Mouse (Mus musculus): ENCODE results near the gene Mgst1. TPM values are rescaled to one million over a fixed set of nuclear protein-coding genes. Genes with fewer than 3 reads are reported as not detected.

The Mgst1 gene
- polyA plus RNA-seq, 1 experiment: 101 TPM

DNA sequence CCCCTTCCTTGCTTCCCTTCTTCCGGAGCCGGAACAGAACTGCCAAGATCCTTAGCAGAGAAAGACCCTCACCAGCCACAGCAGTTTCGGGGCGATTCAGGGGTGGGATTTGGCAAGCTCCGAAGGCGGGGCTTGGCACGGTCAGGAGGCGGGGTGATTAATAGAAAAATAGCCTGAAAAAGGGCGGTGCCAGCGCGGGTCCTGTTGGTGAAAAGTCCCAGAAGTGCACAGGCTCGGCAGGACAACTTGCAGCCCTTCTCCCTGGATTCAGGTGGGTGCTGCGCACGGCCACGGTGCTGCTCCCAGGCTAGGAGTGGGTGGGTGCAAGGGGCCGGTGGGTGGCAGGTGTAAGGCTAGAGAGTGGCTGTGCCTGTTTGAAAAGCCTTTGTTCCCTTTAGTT lies 220 bp downstream of the Mgst1 start:
- TF ChIP-seq POLR2A (IDR thresholded peaks at IDR 0.05; ENCODE audit: low read depth, low read length) (peak; percentile 72), CTCF (IDR thresholded peaks at IDR 0.05; ENCODE audit: borderline replicate concordance, insufficient read depth, low read length) (no peak)
- H3K27ac ChIP-seq (ENCODE audit: insufficient read depth, low read length): 0 out of 2 replicates have a peak overlapping the region, but pooled peaks have one; percentile 91
- no peaks in the 10 kb centered on the region; the same call in none of the 2 replicates for H3K4me1 ChIP-seq (ENCODE audit: control insufficient read depth, insufficient read depth, low read length)
- H3K4me3 ChIP-seq (ENCODE audit: insufficient read depth, low read length): peak overlapping the region; percentile 62

DNA sequence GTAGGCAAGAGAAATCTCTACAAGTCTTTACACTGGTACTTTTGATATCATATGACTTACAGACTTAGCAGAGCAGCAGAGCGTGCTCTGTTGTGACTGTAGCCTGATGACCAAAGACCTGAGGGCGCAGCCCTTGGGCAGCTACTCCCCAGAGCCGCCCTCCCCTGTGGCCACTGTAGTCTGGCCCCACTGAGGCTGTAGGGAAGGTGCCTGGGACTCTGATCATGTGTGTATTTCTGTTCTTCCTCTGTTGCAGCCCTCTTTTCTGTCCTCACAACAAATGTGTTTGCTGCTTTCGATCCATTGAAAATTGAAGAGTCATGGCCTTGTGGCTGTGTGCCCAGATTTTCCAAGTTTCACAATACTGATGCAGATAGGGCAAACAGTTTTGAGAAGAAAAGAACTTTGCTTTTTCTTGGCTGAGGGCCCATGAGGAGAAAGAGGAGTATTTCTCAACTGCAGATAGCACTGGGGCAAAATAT lies 1.0 kb downstream of the Mgst1 start:
- TF ChIP-seq POLR2A (IDR thresholded peaks at IDR 0.05; ENCODE audit: low read depth, low read length) (0 out of 2 replicates have a peak, but pooled peaks have one; percentile 29), CTCF (IDR thresholded peaks at IDR 0.05; ENCODE audit: borderline replicate concordance, insufficient read depth, low read length) (no peak)
- H3K4me3 ChIP-seq (ENCODE audit: insufficient read depth, low read length): peak overlapping the region; percentile 62
- H3K4me1 ChIP-seq (ENCODE audit: control insufficient read depth, insufficient read depth, low read length): no peaks in the 10 kb centered on the region; the same call in none of the 2 replicates
- peak overlapping the region; percentile 91 for H3K27ac ChIP-seq (ENCODE audit: insufficient read depth, low read length)

DNA sequence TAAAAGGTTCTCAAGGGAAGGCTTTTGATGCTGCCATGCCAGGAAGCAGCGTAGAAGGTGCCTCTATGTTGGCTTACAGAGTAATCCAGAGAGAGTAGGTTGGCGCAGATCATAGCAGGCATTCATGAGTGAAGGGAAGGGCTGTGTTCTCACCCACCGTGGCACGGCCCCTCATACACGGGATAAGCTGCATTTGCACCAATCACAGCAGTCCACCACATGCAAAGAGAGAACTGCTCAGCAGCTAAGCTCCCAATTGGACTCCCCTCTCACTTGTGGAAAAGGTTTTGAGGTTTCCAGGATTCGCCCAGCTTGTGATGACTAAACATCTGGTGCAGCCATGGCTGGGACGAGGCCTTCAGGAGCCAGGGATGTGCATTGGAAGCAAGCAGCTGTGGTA lies 2.5 kb downstream of the Mgst1 start:
- Histone ChIP-seq H3K4me1 (ENCODE audit: control insufficient read depth, insufficient read depth, low read length) (no peaks in the 10 kb centered on the region; the same call in none of the 2 replicates), H3K4me3 (ENCODE audit: insufficient read depth, low read length) (no peak overlapping the region), H3K27ac (ENCODE audit: insufficient read depth, low read length) (no peak overlapping the region)
- TF ChIP-seq POLR2A (IDR thresholded peaks at IDR 0.05; ENCODE audit: low read depth, low read length) (no peak), CTCF (IDR thresholded peaks at IDR 0.05; ENCODE audit: borderline replicate concordance, insufficient read depth, low read length) (no peak)

DNA sequence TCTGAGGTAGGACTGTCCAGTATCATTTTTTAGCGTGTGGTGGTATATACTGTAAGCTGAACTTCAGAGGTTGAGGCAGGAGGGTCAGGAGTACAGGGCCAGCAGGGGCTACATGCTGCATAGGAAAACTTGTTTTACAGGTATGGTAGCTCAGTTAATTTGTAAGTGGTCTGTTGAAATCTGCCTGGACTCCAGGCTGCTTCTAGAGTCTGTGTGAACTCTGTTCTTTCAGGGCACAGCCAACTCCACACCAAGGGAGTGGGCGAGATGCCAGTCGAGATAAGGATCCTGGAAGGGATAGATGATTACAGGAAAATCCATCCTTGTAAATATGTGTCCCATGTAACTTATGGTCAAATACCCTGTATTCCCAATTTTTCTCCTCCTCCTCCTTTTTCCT lies 3.3 kb downstream of the Mgst1 start:
- Histone ChIP-seq H3K4me3 (ENCODE audit: insufficient read depth, low read length) (no peak overlapping the region), H3K4me1 (ENCODE audit: control insufficient read depth, insufficient read depth, low read length) (no peaks in the 10 kb centered on the region; the same call in none of the 2 replicates), H3K27ac (ENCODE audit: insufficient read depth, low read length) (no peak overlapping the region)
- TF ChIP-seq POLR2A (IDR thresholded peaks at IDR 0.05; ENCODE audit: low read depth, low read length) (no peak), CTCF (IDR thresholded peaks at IDR 0.05; ENCODE audit: borderline replicate concordance, insufficient read depth, low read length) (no peak)

DNA sequence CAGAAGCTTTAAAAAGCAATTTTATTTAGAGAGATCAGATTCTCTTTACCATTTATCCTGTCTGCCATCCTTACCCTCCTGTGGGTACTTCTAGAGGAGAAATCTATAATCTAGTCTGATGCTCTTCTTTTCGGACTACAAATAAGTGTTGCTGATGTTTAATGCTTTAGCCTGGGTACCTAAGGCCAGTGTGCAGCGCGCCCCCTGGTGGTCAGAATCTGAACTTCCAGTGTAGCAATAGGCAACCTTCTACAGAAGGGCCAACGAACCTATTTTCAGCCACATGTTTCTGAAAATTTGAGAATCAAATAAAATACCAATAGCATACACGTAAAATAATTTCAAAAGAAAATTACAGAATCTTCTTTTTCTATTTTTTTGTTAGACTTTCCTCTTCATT lies 13.0 kb downstream of the Mgst1 start:
- no peak overlapping the region for H3K27ac ChIP-seq (ENCODE audit: insufficient read depth, low read length)
- no peaks in the 10 kb centered on the region for H3K4me1 ChIP-seq (ENCODE audit: control insufficient read depth, insufficient read depth, low read length)
- no peak overlapping the region for H3K4me3 ChIP-seq (ENCODE audit: insufficient read depth, low read length)
- TF ChIP-seq POLR2A (IDR thresholded peaks at IDR 0.05; ENCODE audit: low read depth, low read length) (no peak), CTCF (IDR thresholded peaks at IDR 0.05; ENCODE audit: borderline replicate concordance, insufficient read depth, low read length) (peak; percentile 73; the same call in 1 of the 2 replicates)

DNA sequence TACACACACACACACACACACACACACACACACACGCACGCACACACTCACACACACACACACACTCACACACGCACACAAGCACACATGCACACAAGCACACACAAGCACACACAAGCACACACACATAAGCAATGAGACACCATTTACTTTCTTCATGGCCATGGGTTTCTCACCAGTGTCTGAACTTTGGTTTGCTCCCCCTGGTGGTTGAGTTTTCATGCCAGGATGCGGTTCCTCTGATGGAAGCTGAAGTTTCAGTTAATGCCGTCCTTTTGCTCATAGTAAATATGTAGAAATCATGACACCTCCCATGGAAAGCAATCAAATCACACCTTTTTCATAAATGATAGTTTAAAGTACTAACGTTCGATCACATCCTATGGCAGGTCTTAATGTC lies 23.8 kb downstream of the Mgst1 start:
- no peak for TF ChIP-seq POLR2A (IDR thresholded peaks at IDR 0.05; ENCODE audit: low read depth, low read length)
- TF ChIP-seq CTCF (IDR thresholded peaks at IDR 0.05; ENCODE audit: borderline replicate concordance, insufficient read depth, low read length): no peak
- Histone ChIP-seq H3K27ac (ENCODE audit: insufficient read depth, low read length) (no peak overlapping the region), H3K4me1 (ENCODE audit: control insufficient read depth, insufficient read depth, low read length) (no peaks in the 10 kb centered on the region), H3K4me3 (ENCODE audit: insufficient read depth, low read length) (no peak overlapping the region)

DNA sequence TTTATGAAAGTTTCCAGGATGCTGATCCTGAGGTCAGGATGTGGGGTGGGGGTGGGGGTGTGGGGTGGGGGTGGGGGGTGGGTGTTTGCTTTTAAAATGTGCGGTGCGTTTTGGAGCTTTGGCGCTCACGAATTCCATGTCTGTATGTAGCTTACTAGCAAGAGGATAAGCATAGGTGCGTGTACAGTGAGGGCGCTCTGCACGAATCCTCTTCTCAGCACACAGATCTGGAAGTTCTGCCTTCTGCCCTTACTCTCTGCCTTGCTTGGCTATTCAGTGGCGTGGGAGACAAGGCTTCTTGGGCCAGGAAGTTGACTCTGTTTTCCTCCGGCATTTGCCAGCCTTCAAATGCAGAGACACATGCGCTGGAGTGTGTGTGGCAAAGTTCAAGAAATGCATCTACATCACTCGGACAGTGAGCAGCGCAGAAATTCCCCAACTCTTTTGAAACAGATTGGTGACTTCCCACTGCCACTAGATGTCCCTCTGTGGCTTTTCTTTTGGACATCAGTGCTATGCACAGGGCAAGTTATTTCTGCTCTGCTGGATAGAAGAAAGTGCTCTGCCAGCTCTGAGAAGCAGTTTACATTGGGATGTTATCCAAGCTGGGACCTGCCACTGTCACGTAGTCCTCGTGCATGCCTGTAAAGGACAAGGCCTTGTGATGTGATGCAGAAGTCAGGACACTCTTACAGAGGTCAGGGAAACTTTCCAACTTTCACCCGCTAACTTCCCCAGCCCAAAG lies 31.5 kb downstream of the Mgst1 start:
- H3K27ac ChIP-seq (ENCODE audit: insufficient read depth, low read length): no peak overlapping the region
- TF ChIP-seq POLR2A (IDR thresholded peaks at IDR 0.05; ENCODE audit: low read depth, low read length) (no peak), CTCF (IDR thresholded peaks at IDR 0.05; ENCODE audit: borderline replicate concordance, insufficient read depth, low read length) (no peak)
- H3K4me3 ChIP-seq (ENCODE audit: insufficient read depth, low read length): no peak overlapping the region
- H3K4me1 ChIP-seq (ENCODE audit: control insufficient read depth, insufficient read depth, low read length): no peaks in the 10 kb centered on the region

Other genes with a start within 250 kb of the Mgst1 start
- gene Slc15a5, start 60.4 kb upstream of the Mgst1 start, polyA plus RNA-seq (2011; ENCODE audit: insufficient read length, low read depth, missing spikeins): not detected in 2 replicates